Mouse (Mus musculus) lung, adult 2 months (tissue): Measurements from ENCODE around the gene Tmcc3.

Source experiments
- CTCF ChIP-seq: fragments of 200-500 bp; IDR thresholded peaks from 2 replicates; pipeline ENCODE4 v1.5.1; 2011; ENCODE audit warnings: mild to moderate bottlenecking, low read length, control low read depth; ENCODE audit not compliant: insufficient read depth
- POLR2A ChIP-seq: fragments of 200-500 bp; IDR thresholded peaks from 2 replicates; pipeline ENCODE4 v1.6.1; 2011; ENCODE audit warnings: low read depth, mild to moderate bottlenecking, control low read depth, low read length, borderline replicate concordance; ENCODE audit errors: extremely low read depth

- TF ChIP-seq CTCF (no peak), POLR2A (no peak)
Observed at GRCm38 (mm10) chr10:94519887-94520286, 208.1 kb downstream of the Tmcc3 start.
